Mouse (Mus musculus): Measurements from ENCODE around the gene Zbtb48.

The Zbtb48 gene

GRCm38 (mm10) chr4:151972221-151972967 is 55.1 kb downstream of the Zbtb48 start:
- DNase-seq (ENCODE audit: low spot score), result peak; percentile 82

All from retina, embryonic 14.5 days (tissue).